Mouse (Mus musculus) heart, embryonic 10.5 days (tissue): ENCODE results near the gene Ice2. TPM values are rescaled to one million over a fixed set of nuclear protein-coding genes. Genes with fewer than 3 reads are reported as not detected.

Experiments
- DNase-seq: peaks from one replicate; pipeline ENCODE4 v3.0.0-alpha.2; 2017; ENCODE audit warnings: low spot score
- H3K27ac ChIP-seq: fragments of 300-500 bp; sonication (generic); 2 replicates; pipeline ENCODE4 v1.5.1; 2016; ENCODE audit warnings: mild to moderate bottlenecking
- H3K27me3 ChIP-seq: fragments of 300-500 bp; sonication (generic); 2 replicates; pipeline ENCODE4 v1.6.1; 2016; ENCODE audit warnings: mild to moderate bottlenecking; ENCODE audit not compliant: poor library complexity, insufficient read depth, severe bottlenecking
- H3K36me3 ChIP-seq: fragments of 300-500 bp; sonication (generic); 2 replicates; pipeline ENCODE4 v1.6.1; 2016; ENCODE audit warnings: mild to moderate bottlenecking, moderate library complexity
- H3K4me1 ChIP-seq: fragments of 300-500 bp; sonication (generic); 2 replicates; pipeline ENCODE4 v1.6.1; 2016; ENCODE audit warnings: mild to moderate bottlenecking
- H3K4me3 ChIP-seq: fragments of 300-500 bp; sonication (generic); 2 replicates; pipeline ENCODE4 v1.5.1; 2016; ENCODE audit warnings: mild to moderate bottlenecking, moderate library complexity
- H3K9me3 ChIP-seq: fragments of 300-500 bp; sonication (generic); 2 replicates; pipeline ENCODE4 v1.6.1; 2016; ENCODE audit warnings: mild to moderate bottlenecking, moderate library complexity
- WGBS: fragments of 180-500 bp; shearing (Covaris S2); methylation state at CpG from one replicate; pipeline ENCODE4 v1.1.7; 2016; 5-methylcytosine and 5-hydroxymethylcytosine counted together
- polyA plus RNA-seq: library from polyadenylated mRNA; unstranded; fragments of >200 nt; fragmentation: Nextera tagmentation; extraction: Ambion mirVana; gene quantifications from 2 replicates; pipeline ENCODE4 v1.2.1, GENCODE M21; 2016

Gene Ice2
- polyA plus RNA-seq, 1 experiment from 2014 or later: 17.0 TPM

- H3K4me1 ChIP-seq: no peaks in the 10 kb centered on the region
- DNase-seq: no peak
- H3K4me3 ChIP-seq: no peak overlapping the region
- no peak overlapping the region for H3K27ac ChIP-seq
- WGBS: 87% methylated on average over 4 of the region's 4 CpGs
- no peaks in the 10 kb centered on the region for H3K27me3 ChIP-seq
- H3K36me3 ChIP-seq: peaks cover 21% of the 10 kb centered on the region
- H3K9me3 ChIP-seq: no peaks in the 10 kb centered on the region
These were observed 20.6 kb upstream of the Ice2 start for GRCm38 (mm10) chr9:69376982-69377653.

DNA sequence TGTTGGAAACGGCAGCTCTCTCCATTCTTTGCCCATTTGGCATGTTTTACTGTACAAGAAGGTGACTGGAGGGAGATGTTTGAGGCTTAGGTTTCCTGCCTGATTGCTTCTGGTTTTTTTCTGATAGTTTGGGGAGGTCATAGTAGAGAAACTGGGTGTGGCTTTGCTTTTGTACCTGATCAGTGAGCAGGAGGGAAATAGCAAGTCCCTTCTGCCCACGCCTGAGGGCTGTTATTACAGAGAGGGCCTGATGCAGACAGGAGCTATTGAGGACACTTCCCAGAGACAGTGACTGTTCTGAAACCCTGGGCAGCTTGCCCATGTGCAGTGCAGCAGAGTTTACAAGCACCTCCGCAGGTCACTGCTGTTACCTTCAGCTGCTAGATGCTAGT lies 20.1 kb upstream of the Ice2 start:
- Histone ChIP-seq H3K36me3 (peaks cover 21% of the 10 kb centered on the region), H3K27me3 (no peaks in the 10 kb centered on the region), H3K4me3 (no peak overlapping the region), H3K9me3 (no peaks in the 10 kb centered on the region), H3K4me1 (no peaks in the 10 kb centered on the region), H3K27ac (no peak overlapping the region)
- DNase-seq: no peak
- WGBS: 84% methylated on average over 3 of the region's 3 CpGs

DNA sequence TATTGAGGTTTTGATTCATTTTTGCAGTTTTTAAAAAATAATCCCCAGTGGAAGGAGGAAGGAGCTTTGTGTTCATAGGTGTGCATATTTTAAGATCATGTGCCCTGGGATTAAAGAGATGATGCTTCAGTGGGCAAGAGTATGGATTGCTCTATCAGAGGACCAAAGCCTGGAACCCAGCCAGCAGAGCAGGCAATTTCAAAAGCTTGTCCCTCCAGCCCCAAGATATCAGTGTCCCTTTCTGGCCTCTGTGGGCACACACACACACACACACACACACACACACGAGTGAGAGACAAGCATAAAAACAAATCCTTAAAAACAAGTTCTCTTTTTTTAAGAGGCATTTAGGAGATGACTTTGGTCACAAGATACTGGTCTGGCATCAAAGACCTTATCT lies 17.2 kb upstream of the Ice2 start:
- Histone ChIP-seq H3K4me1 (no peaks in the 10 kb centered on the region), H3K36me3 (peaks cover 17% of the 10 kb centered on the region), H3K27ac (no peak overlapping the region), H3K9me3 (no peaks in the 10 kb centered on the region), H3K27me3 (no peaks in the 10 kb centered on the region), H3K4me3 (no peak overlapping the region)
- 66% methylated on average over 1 of the region's 1 CpGs for WGBS
- DNase-seq: no peak

- Histone ChIP-seq H3K9me3 (no peaks in the 10 kb centered on the region), H3K4me1 (no peaks in the 10 kb centered on the region), H3K36me3 (peaks cover 8% of the 10 kb centered on the region), H3K27ac (no peak overlapping the region), H3K27me3 (no peaks in the 10 kb centered on the region), H3K4me3 (no peak overlapping the region)
- no peak for DNase-seq
- 65% methylated on average over 7 of the region's 7 CpGs for WGBS
These were observed 16.0 kb upstream of the Ice2 start for GRCm38 (mm10) chr9:69381741-69382140.

- Histone ChIP-seq H3K4me1 (no peaks in the 10 kb centered on the region), H3K27me3 (no peaks in the 10 kb centered on the region), H3K4me3 (no peak overlapping the region), H3K27ac (no peak overlapping the region), H3K9me3 (no peaks in the 10 kb centered on the region), H3K36me3 (no peaks in the 10 kb centered on the region)
- WGBS: 89% methylated on average over 17 of the region's 17 CpGs
- DNase-seq: no peak
These were observed 13.2 kb upstream of the Ice2 start for GRCm38 (mm10) chr9:69384475-69384874.

DNA sequence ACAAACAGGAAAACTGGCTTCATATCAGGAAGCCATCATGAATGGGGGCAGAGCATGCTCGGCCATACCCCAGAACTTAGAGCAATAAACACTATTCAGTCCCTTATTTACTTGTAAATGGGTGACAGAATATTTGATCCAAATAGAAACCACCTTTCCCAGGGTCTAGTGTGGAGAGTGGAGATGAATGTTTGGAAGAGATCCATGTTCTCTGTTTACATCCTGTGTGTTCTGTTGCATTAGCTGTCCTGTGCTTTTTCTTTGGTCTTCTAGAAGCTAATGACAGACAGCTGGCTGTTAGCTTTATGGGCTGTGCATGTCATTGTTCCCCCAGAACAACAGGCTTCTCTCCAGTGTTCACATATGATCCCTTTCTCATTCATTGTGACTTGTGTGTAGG lies 12.8 kb upstream of the Ice2 start:
- H3K9me3 ChIP-seq: no peaks in the 10 kb centered on the region
- 90% methylated on average over 1 of the region's 1 CpGs for WGBS

GRCm38 (mm10) chr9:69387296-69387695 lies 10.4 kb upstream of the Ice2 start:
- no peak for DNase-seq
- H3K9me3 ChIP-seq: no peaks in the 10 kb centered on the region

More for the DNA sequence above, 12.8 kb upstream of the Ice2 start:
- no peak for DNase-seq
- H3K27ac ChIP-seq: no peak overlapping the region
- H3K4me3 ChIP-seq: no peak overlapping the region
- no peaks in the 10 kb centered on the region for H3K27me3 ChIP-seq
- no peaks in the 10 kb centered on the region for H3K36me3 ChIP-seq
- H3K4me1 ChIP-seq: no peaks in the 10 kb centered on the region

GRCm38 (mm10) chr9:69390631-69391030 lies 7.1 kb upstream of the Ice2 start:
- no peak overlapping the region for H3K27ac ChIP-seq
- H3K36me3 ChIP-seq: no peaks in the 10 kb centered on the region
- WGBS: 75% methylated on average over 4 of the region's 4 CpGs
- DNase-seq: no peak
- H3K4me1 ChIP-seq: no peaks in the 10 kb centered on the region
- H3K9me3 ChIP-seq: no peaks in the 10 kb centered on the region
- H3K4me3 ChIP-seq: no peak overlapping the region
- no peaks in the 10 kb centered on the region for H3K27me3 ChIP-seq

More at GRCm38 (mm10) chr9:69387296-69387695, 10.4 kb upstream of the Ice2 start:
- no peaks in the 10 kb centered on the region for H3K4me1 ChIP-seq
- 77% methylated on average over 4 of the region's 4 CpGs for WGBS
- no peak overlapping the region for H3K27ac ChIP-seq
- H3K4me3 ChIP-seq: no peak overlapping the region
- no peaks in the 10 kb centered on the region for H3K36me3 ChIP-seq
- no peaks in the 10 kb centered on the region for H3K27me3 ChIP-seq

- Histone ChIP-seq H3K4me3 (no peak overlapping the region), H3K9me3 (no peaks in the 10 kb centered on the region), H3K27ac (no peak overlapping the region), H3K27me3 (no peaks in the 10 kb centered on the region), H3K36me3 (no peaks in the 10 kb centered on the region), H3K4me1 (peaks cover 6% of the 10 kb centered on the region; the same call in 1 of the 2 replicates)
- no peak for DNase-seq
- WGBS: 88% methylated on average over 5 of the region's 5 CpGs
These were observed 3.5 kb upstream of the Ice2 start for GRCm38 (mm10) chr9:69394234-69394633.

DNA sequence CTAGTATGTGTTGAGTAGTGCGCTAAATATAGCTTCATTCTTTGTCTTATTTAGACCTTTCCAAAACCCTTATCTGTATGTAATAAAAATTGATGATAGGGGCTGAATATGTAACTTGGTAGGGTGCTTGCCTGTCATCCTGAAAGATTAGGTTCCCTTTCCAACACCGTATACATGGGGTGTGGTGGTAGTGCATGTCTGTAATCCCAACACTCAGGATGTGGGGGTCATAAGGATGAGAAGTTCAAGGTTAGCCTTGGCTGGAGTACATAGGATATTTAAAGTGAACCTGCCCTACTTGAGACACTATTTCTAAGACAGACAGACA lies 310 bp upstream of the Ice2 start:
- DNase-seq: no peak
- Histone ChIP-seq H3K4me1 (peaks cover 6% of the 10 kb centered on the region; the same call in 1 of the 2 replicates), H3K9me3 (no peaks in the 10 kb centered on the region), H3K36me3 (0 out of 2 replicates have a peak, but pooled peaks cover 3% of the 10 kb centered on the region), H3K4me3 (peak overlapping the region; percentile 75), H3K27me3 (no peaks in the 10 kb centered on the region), H3K27ac (peak overlapping the region; percentile 97)
- WGBS: 48% methylated on average over 2 of the region's 2 CpGs

DNA sequence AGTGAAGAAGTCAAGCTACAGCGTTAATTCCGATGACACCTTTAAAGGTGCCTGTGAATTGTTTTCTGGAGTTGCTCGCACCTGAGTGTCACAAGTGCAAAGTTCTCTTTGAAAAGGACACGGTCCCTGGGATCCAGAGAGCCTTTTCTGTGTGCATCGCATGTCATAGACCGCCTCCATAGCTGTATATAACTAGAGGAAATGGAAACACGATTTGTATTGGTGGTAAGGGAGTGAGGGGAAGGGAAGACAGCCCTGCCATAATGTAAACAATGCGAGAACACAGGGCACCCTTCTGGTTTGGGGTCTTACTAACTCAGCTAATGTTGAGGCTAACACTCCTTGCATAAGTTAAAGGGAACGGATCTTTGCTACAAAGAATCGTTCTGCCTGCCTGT lies 746 bp downstream of the Ice2 start:
- no peak for DNase-seq
- 20% methylated on average over 10 of the region's 10 CpGs for WGBS
- Histone ChIP-seq H3K9me3 (no peaks in the 10 kb centered on the region), H3K27me3 (no peaks in the 10 kb centered on the region), H3K27ac (peak overlapping the region; percentile 97), H3K36me3 (0 out of 2 replicates have a peak, but pooled peaks cover 3% of the 10 kb centered on the region), H3K4me3 (peak overlapping the region; percentile 75), H3K4me1 (peaks cover 6% of the 10 kb centered on the region; the same call in 1 of the 2 replicates)

- no peaks in the 10 kb centered on the region for H3K27me3 ChIP-seq
- no peaks in the 10 kb centered on the region for H3K4me1 ChIP-seq
- H3K9me3 ChIP-seq: no peaks in the 10 kb centered on the region
- WGBS: 80% methylated on average over 6 of the region's 6 CpGs
- H3K36me3 ChIP-seq: no peaks in the 10 kb centered on the region; the same call in 1 of the 2 replicates
- H3K4me3 ChIP-seq: no peak overlapping the region
- no peak overlapping the region for H3K27ac ChIP-seq
- no peak for DNase-seq
These were observed 7.0 kb downstream of the Ice2 start for GRCm38 (mm10) chr9:69404671-69405070.

- WGBS: 91% methylated on average over 1 of the region's 1 CpGs
- Histone ChIP-seq H3K27ac (no peak overlapping the region), H3K9me3 (no peaks in the 10 kb centered on the region), H3K36me3 (peaks cover 48% of the 10 kb centered on the region), H3K27me3 (no peaks in the 10 kb centered on the region), H3K4me3 (no peak overlapping the region), H3K4me1 (no peaks in the 10 kb centered on the region)
- no peak for DNase-seq
These were observed 21.8 kb downstream of the Ice2 start for GRCm38 (mm10) chr9:69419476-69419875.

DNA sequence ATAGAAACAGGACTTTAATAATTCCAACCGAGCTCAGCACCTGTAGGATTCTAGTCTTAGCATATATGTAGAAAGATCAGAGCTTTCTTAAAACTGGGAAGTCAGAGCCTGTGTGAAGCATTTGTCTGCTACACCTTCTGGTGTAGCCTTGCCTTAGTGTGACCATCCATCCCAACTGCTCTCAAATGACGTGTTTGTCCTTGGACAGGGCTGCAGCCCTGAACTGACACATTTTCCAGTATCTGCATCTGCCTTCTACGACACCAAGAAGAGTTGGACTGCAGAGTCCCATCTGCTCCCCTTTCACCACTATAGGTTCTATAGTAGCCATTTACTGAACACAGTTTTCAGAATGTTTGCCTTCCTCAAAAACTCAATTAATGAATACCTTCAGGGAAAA lies 32.8 kb downstream of the Ice2 start:
- Histone ChIP-seq H3K27ac (no peak overlapping the region), H3K4me3 (no peak overlapping the region), H3K36me3 (peaks cover 46% of the 10 kb centered on the region), H3K4me1 (peaks cover 12% of the 10 kb centered on the region; the same call in 1 of the 2 replicates), H3K9me3 (no peaks in the 10 kb centered on the region), H3K27me3 (no peaks in the 10 kb centered on the region)
- DNase-seq: no peak
- WGBS: 78% methylated on average over 3 of the region's 3 CpGs
